Comparison of ENCODE assay signal across 23 mouse cellular contexts in genomic region chr13:53520343-53520937, GRCm38 (mm10). TPM values are rescaled to one million over a fixed set of nuclear protein-coding genes. Genes with fewer than 3 reads are reported as not detected.
DNase-seq lines count a peak whose midpoint lies in the region; ATAC-seq and TF ChIP-seq lines count a peak whose summit lies in the region.
"Had no signal": no experiment of that assay in that cellular context is flagged by ENCODE, and none has a peak within 500 bp of the region (broad histone marks: within the 10 kb centered on the region; RNA-seq: fewer than 3 reads in every experiment).

No protein-coding gene starts in this region.

- H3K36me3 ChIP-seq in forebrain, embryonic 16.5 days (ENCODE audit: control insufficient read depth, insufficient read depth), result no peaks in the 10 kb centered on the region
- no peaks in the 10 kb centered on the region for H3K36me3 ChIP-seq in forebrain, postnatal 0 days (ENCODE audit: insufficient read depth)
- no peaks in the 10 kb centered on the region for H3K36me3 ChIP-seq in kidney, postnatal 0 days (ENCODE audit: insufficient read depth, low read length)
- H3K36me3 ChIP-seq in embryonic facial prominence, embryonic 10.5 days (replicated peaks), result no peaks in the 10 kb centered on the region
- H3K36me3 ChIP-seq: heart, embryonic 15.5 days; hindbrain, embryonic 13.5 days; neural tube, embryonic 12.5 days had no signal

- H3K9ac ChIP-seq in forebrain, embryonic 16.5 days (replicated peaks; ENCODE audit: low read depth, low read length), result no peak overlapping the region
- H3K9ac ChIP-seq in forebrain, postnatal 0 days, result no peak overlapping the region
- no peak overlapping the region for H3K9ac ChIP-seq in kidney, postnatal 0 days (ENCODE audit: low read depth, low read length)
- H3K9ac ChIP-seq: heart, embryonic 15.5 days; hindbrain, embryonic 13.5 days; neural tube, embryonic 12.5 days had no signal

- no peak for DNase-seq in forebrain, postnatal 0 days
- peak; percentile 53 for DNase-seq in kidney, postnatal 0 days (ENCODE audit: low spot score)
- DNase-seq in kidney, postnatal 4 days, result no peak
- peak; percentile 52 for DNase-seq in embryonic facial prominence, embryonic 10.5 days (ENCODE audit: low spot score)
- DNase-seq in urinary bladder, postnatal 4 days (ENCODE audit: low spot score in 2 of 2), result no peak
- no peak for DNase-seq in heart, postnatal 25 days (ENCODE audit: low spot score)
- DNase-seq: adrenal gland, adult 2 months; cerebellum, adult 9-10 months; gastrocnemius, postnatal 25 days; kidney, postnatal 25 days; layer of hippocampus, adult 9-11 months; left cerebral cortex, postnatal 4 days; liver; thymus, postnatal 4 days had no signal

- no peaks in the 10 kb centered on the region for H3K27me3 ChIP-seq in forebrain, embryonic 16.5 days (replicated peaks; ENCODE audit: control insufficient read depth, insufficient read depth, low read length)
- no peaks in the 10 kb centered on the region for H3K27me3 ChIP-seq in forebrain, postnatal 0 days (ENCODE audit: insufficient read depth, low read length)
- no peaks in the 10 kb centered on the region for H3K27me3 ChIP-seq in kidney, postnatal 0 days (ENCODE audit: insufficient read depth, low read length)
- peaks cover 13% of the 10 kb centered on the region; the same call in 1 of the 2 replicates for H3K27me3 ChIP-seq in embryonic facial prominence, embryonic 10.5 days (replicated peaks; ENCODE audit: low read depth, poor library complexity, severe bottlenecking)
- H3K27me3 ChIP-seq: heart, embryonic 15.5 days; neural tube, embryonic 12.5 days had no signal

- WGBS in forebrain, embryonic 16.5 days, result 32% methylated on average over 12 of the region's 12 CpGs
- WGBS in forebrain, postnatal 0 days, result 38% methylated on average over 12 of the region's 12 CpGs
- WGBS in kidney, postnatal 0 days, result 32% methylated on average over 12 of the region's 12 CpGs
- 39% methylated on average over 12 of the region's 12 CpGs for WGBS in embryonic facial prominence, embryonic 10.5 days

- peaks cover 23% of the 10 kb centered on the region for H3K4me1 ChIP-seq in forebrain, embryonic 16.5 days (replicated peaks; ENCODE audit: control insufficient read depth, insufficient read depth, low read length)
- peaks cover 16% of the 10 kb centered on the region for H3K4me1 ChIP-seq in forebrain, postnatal 0 days (ENCODE audit: insufficient read depth)
- H3K4me1 ChIP-seq in kidney, postnatal 0 days (replicated peaks; ENCODE audit: insufficient read depth, low read length), result no peaks in the 10 kb centered on the region
- peaks cover 37% of the 10 kb centered on the region for H3K4me1 ChIP-seq in embryonic facial prominence, embryonic 10.5 days
- H3K4me1 ChIP-seq: neural tube, embryonic 12.5 days had no signal

- peaks cover 4% of the 10 kb centered on the region; the same call in 1 of the 2 replicates for H3K9me3 ChIP-seq in forebrain, embryonic 16.5 days (ENCODE audit: control insufficient read depth, low read length)
- H3K9me3 ChIP-seq in forebrain, postnatal 0 days (ENCODE audit: low read length), result peaks cover 8% of the 10 kb centered on the region; the same call in 1 of the 2 replicates
- no peaks in the 10 kb centered on the region for H3K9me3 ChIP-seq in kidney, postnatal 0 days (replicated peaks; ENCODE audit: low read length)
- H3K9me3 ChIP-seq in embryonic facial prominence, embryonic 10.5 days, result peaks cover 6% of the 10 kb centered on the region; the same call in 1 of the 2 replicates
- H3K9me3 ChIP-seq: hindbrain, embryonic 13.5 days had no signal

- no peak overlapping the region for H3K4me2 ChIP-seq in forebrain, embryonic 16.5 days (ENCODE audit: low read length)
- H3K4me2 ChIP-seq in forebrain, postnatal 0 days (ENCODE audit: low read depth), result no peak overlapping the region
- no peak overlapping the region for H3K4me2 ChIP-seq in kidney, postnatal 0 days (ENCODE audit: low read length)
- H3K4me2 ChIP-seq: heart, embryonic 15.5 days; hindbrain, embryonic 13.5 days; midbrain, embryonic 11.5 days; neural tube, embryonic 12.5 days had no signal

- intact Hi-C loops in heart, postnatal 25 days (cut with DNase I), result no loop called here

- no peak for TF ChIP-seq CTCF in forebrain, postnatal 0 days (IDR thresholded peaks at IDR 0.05; ENCODE audit: low read depth)
- TF ChIP-seq CTCF in kidney, postnatal 0 days (IDR thresholded peaks at IDR 0.05; ENCODE audit: low read depth), result no peak

- H3K27ac ChIP-seq in forebrain, embryonic 16.5 days (ENCODE audit: low read length), result no peak overlapping the region
- no peak overlapping the region for H3K27ac ChIP-seq in forebrain, postnatal 0 days (ENCODE audit: low read depth, low read length)
- no peak overlapping the region for H3K27ac ChIP-seq in kidney, postnatal 0 days
- no peak overlapping the region; the same call in 1 of the 2 replicates for H3K27ac ChIP-seq in embryonic facial prominence, embryonic 10.5 days (replicated peaks)
- H3K27ac ChIP-seq: heart, embryonic 15.5 days; hindbrain, embryonic 13.5 days; left cerebral cortex, adult 2 months; neural tube, embryonic 12.5 days had no signal

- 0 out of 2 replicates have a peak, but pooled peaks have one; percentile 38 for ATAC-seq in forebrain, embryonic 16.5 days
- ATAC-seq in forebrain, postnatal 0 days, result no peak
- ATAC-seq in kidney, postnatal 0 days (replicated peaks; ENCODE audit: low FRiP score, low read depth), result no peak
- ATAC-seq: intestine, embryonic 16.5 days; lung, postnatal 0 days had no signal

- H3K4me3 ChIP-seq in forebrain, embryonic 16.5 days (replicated peaks; ENCODE audit: low read length), result no peak overlapping the region
- H3K4me3 ChIP-seq in forebrain, postnatal 0 days (ENCODE audit: low read depth, low read length), result no peak overlapping the region
- H3K4me3 ChIP-seq in kidney, postnatal 0 days (replicated peaks; ENCODE audit: low read depth, low read length), result no peak overlapping the region
- no peak overlapping the region for H3K4me3 ChIP-seq in embryonic facial prominence, embryonic 10.5 days
- H3K4me3 ChIP-seq: heart, embryonic 15.5 days; hindbrain, embryonic 13.5 days; left cerebral cortex, adult 2 months; neural tube, embryonic 12.5 days had no signal

RNA-seq across cellular contexts. Expression of gene Msx2, which starts 47.6 kb away (rescaled TPM):
- polyA plus RNA-seq in forebrain, embryonic 16.5 days (2015; fragmentation: Nextera tagmentation; extraction: Ambion mirVana), result 0.38 and 0.41 TPM in 2 replicates
- total RNA-seq in forebrain, postnatal 0 days (2014; rRNA removed), result 0.31 and 0.71 TPM in 2 replicates
- polyA plus RNA-seq in forebrain, postnatal 0 days (2015; fragmentation: Nextera tagmentation; extraction: Ambion mirVana), result 0.54 and 0.71 TPM in 2 replicates
- polyA plus RNA-seq in kidney, postnatal 0 days (2015; fragmentation: Nextera tagmentation; extraction: Ambion mirVana), result 1.0 and 1.4 TPM in 2 replicates
- 41.4 and 57.6 TPM in 2 replicates for polyA plus RNA-seq in embryonic facial prominence, embryonic 10.5 days (2016; fragmentation: Nextera tagmentation; extraction: Ambion mirVana)
- total RNA-seq in heart, postnatal 25 days (2021), result under 1 TPM; 0.59 to 0.91 TPM
- polyA plus RNA-seq: liver, embryonic 16.5 days had no signal

Comparison
In these comparisons a context has a peak if more than half of its experiments do, and no peak if none do; other contexts are left out.
1. DNase-seq: peak in kidney, postnatal 0 days (single experiment) and embryonic facial prominence, embryonic 10.5 days (single experiment); none in forebrain, postnatal 0 days (single experiment), kidney, postnatal 4 days (0 of 2), urinary bladder, postnatal 4 days (0 of 2) and heart, postnatal 25 days (single experiment).
2. RNA of gene Msx2, which starts 47.6 kb away (polyA plus RNA-seq): 41.4 to 57.6 TPM in embryonic facial prominence, embryonic 10.5 days; 1.0 to 1.4 TPM in kidney, postnatal 0 days, 0.54 to 0.71 TPM in forebrain, postnatal 0 days and 0.38 to 0.41 TPM in forebrain, embryonic 16.5 days; every median in the first group is over 10 times any median in the second.